Mouse (Mus musculus): Measurements from ENCODE around the gene Kntc1.

The Kntc1 gene

GRCm38 (mm10) chr5:123809156-123809555 lies 59.6 kb downstream of the Kntc1 start:
- DNase-seq (ENCODE audit: low spot score): no peak

- no peak for DNase-seq (ENCODE audit: low spot score)
Observed at GRCm38 (mm10) chr5:123816891-123817290, 67.4 kb downstream of the Kntc1 start.

GRCm38 (mm10) chr5:123818941-123819577 lies 69.5 kb downstream of the Kntc1 start:
- DNase-seq (ENCODE audit: low spot score): no peak

GRCm38 (mm10) chr5:123820501-123821263 lies 71.2 kb downstream of the Kntc1 start:
- DNase-seq (ENCODE audit: low spot score): no peak

GRCm38 (mm10) chr5:123821264-123821571 lies 71.7 kb downstream of the Kntc1 start:
- DNase-seq (ENCODE audit: low spot score): no peak

- DNase-seq (ENCODE audit: low spot score): no peak
Observed at GRCm38 (mm10) chr5:123822706-123823105, 73.2 kb downstream of the Kntc1 start.

- no peak for DNase-seq (ENCODE audit: low spot score)
Observed at GRCm38 (mm10) chr5:123827659-123828091, 78.2 kb downstream of the Kntc1 start.

GRCm38 (mm10) chr5:123832309-123832708 lies 82.8 kb downstream of the Kntc1 start:
- no peak for DNase-seq (ENCODE audit: low spot score)

- no peak for DNase-seq (ENCODE audit: low spot score)
Observed at GRCm38 (mm10) chr5:123834836-123835235, 85.3 kb downstream of the Kntc1 start.

GRCm38 (mm10) chr5:123837371-123837770 lies 87.9 kb downstream of the Kntc1 start:
- DNase-seq (ENCODE audit: low spot score): no peak

- no peak for DNase-seq (ENCODE audit: low spot score)
Observed at GRCm38 (mm10) chr5:123842221-123842934, 92.9 kb downstream of the Kntc1 start.

GRCm38 (mm10) chr5:123842935-123843282 lies 93.4 kb downstream of the Kntc1 start:
- DNase-seq (ENCODE audit: low spot score): no peak

GRCm38 (mm10) chr5:123843816-123844215 lies 94.3 kb downstream of the Kntc1 start:
- no peak for DNase-seq (ENCODE audit: low spot score)

GRCm38 (mm10) chr5:123844316-123844715 lies 94.8 kb downstream of the Kntc1 start:
- DNase-seq (ENCODE audit: low spot score): no peak

- no peak for DNase-seq (ENCODE audit: low spot score)
Observed at GRCm38 (mm10) chr5:123851398-123851797, 101.9 kb downstream of the Kntc1 start.

GRCm38 (mm10) chr5:123853877-123854504 lies 104.5 kb downstream of the Kntc1 start:
- no peak for DNase-seq (ENCODE audit: low spot score)

- no peak for DNase-seq (ENCODE audit: low spot score)
Observed at GRCm38 (mm10) chr5:123854511-123854910, 105.0 kb downstream of the Kntc1 start.

- no peak for DNase-seq (ENCODE audit: low spot score)
Observed at GRCm38 (mm10) chr5:123858798-123859197, 109.3 kb downstream of the Kntc1 start.

GRCm38 (mm10) chr5:123862374-123863350 lies 113.1 kb downstream of the Kntc1 start:
- peak; percentile 16 for DNase-seq (ENCODE audit: low spot score)

- DNase-seq (ENCODE audit: low spot score): no peak
Observed at GRCm38 (mm10) chr5:123863934-123864333, 114.4 kb downstream of the Kntc1 start.

- DNase-seq (ENCODE audit: low spot score): no peak
Observed at GRCm38 (mm10) chr5:123865365-123865764, 115.8 kb downstream of the Kntc1 start, which contains the start of gene Hcar2. TSS of gene Hcar2 (minus strand) at chr5:123865499.
